Mouse (Mus musculus) neutrophil, adult 5-6 weeks (primary cell): ENCODE data around the gene Cacnb4. TPM values are rescaled to one million over a fixed set of nuclear protein-coding genes. Genes with fewer than 3 reads are reported as not detected.

Experiments used
- ATAC-seq: fragments of 151-379, 151-347 bp; 2 replicates; pipeline ENCODE4 v1.8.0; 2017; ENCODE audit warnings: mild to moderate bottlenecking, moderate TSS enrichment; ENCODE audit not compliant: insufficient number of reproducible peaks, poor library complexity, low FRiP score, severe bottlenecking; ENCODE audit errors: extremely low read depth
- total RNA-seq: library from RNA; stranded (forward); fragments of 200-1000 nt; gene quantifications from 2 replicates; pipeline ENCODE4 v1.2.3, GENCODE M21; 2017

Cacnb4 gene
- total RNA-seq, 1 experiment from 2014 or later: 0.12 TPM

GRCm38 (mm10) chr2:52544527-52544926 is 132.1 kb downstream of the Cacnb4 start:
- ATAC-seq: no peak

- no peak for ATAC-seq
Observed at GRCm38 (mm10) chr2:52541068-52541467, 135.6 kb downstream of the Cacnb4 start.

GRCm38 (mm10) chr2:52539318-52539717 is 137.3 kb downstream of the Cacnb4 start:
- no peak for ATAC-seq

- no peak for ATAC-seq
Observed at GRCm38 (mm10) chr2:52537645-52538044, 139.0 kb downstream of the Cacnb4 start.

- no peak for ATAC-seq
Observed at GRCm38 (mm10) chr2:52537155-52537554, 139.5 kb downstream of the Cacnb4 start.

- no peak for ATAC-seq
Observed at GRCm38 (mm10) chr2:52536511-52536910, 140.1 kb downstream of the Cacnb4 start.

GRCm38 (mm10) chr2:52533696-52534095 is 142.9 kb downstream of the Cacnb4 start:
- no peak for ATAC-seq

- no peak for ATAC-seq
Observed at GRCm38 (mm10) chr2:52530521-52530920, 146.1 kb downstream of the Cacnb4 start.

- no peak for ATAC-seq
Observed at GRCm38 (mm10) chr2:52529245-52529644, 147.4 kb downstream of the Cacnb4 start.

- ATAC-seq: no peak
Observed at GRCm38 (mm10) chr2:52525876-52526592, 150.6 kb downstream of the Cacnb4 start.

- no peak for ATAC-seq
Observed at GRCm38 (mm10) chr2:52523056-52523715, 153.4 kb downstream of the Cacnb4 start.

- no peak for ATAC-seq
Observed at GRCm38 (mm10) chr2:52521012-52521411, 155.6 kb downstream of the Cacnb4 start.

- ATAC-seq: no peak
Observed at GRCm38 (mm10) chr2:52518740-52519139, 157.9 kb downstream of the Cacnb4 start.

- ATAC-seq: no peak
Observed at GRCm38 (mm10) chr2:52516534-52516933, 160.1 kb downstream of the Cacnb4 start.

- no peak for ATAC-seq
Observed at GRCm38 (mm10) chr2:52512865-52513388, 163.7 kb downstream of the Cacnb4 start.

GRCm38 (mm10) chr2:52512206-52512605 is 164.4 kb downstream of the Cacnb4 start:
- ATAC-seq: no peak

GRCm38 (mm10) chr2:52511799-52512198 is 164.8 kb downstream of the Cacnb4 start:
- ATAC-seq: no peak

- ATAC-seq: no peak
Observed at GRCm38 (mm10) chr2:52509779-52510500, 166.7 kb downstream of the Cacnb4 start.

GRCm38 (mm10) chr2:52505164-52505563 is 171.5 kb downstream of the Cacnb4 start:
- ATAC-seq: no peak

GRCm38 (mm10) chr2:52504762-52505161 is 171.9 kb downstream of the Cacnb4 start:
- no peak for ATAC-seq
